Mouse (Mus musculus): ENCODE data around the gene Kcnh7.
"Not testable (repeated sequence)": the region's sequence is repeated elsewhere in the genome, so short reads cannot be mapped to it uniquely, and the experiment has no call there.

Kcnh7 gene

GRCm38 (mm10) chr2:62725946-62726345 lies 458.1 kb downstream of the Kcnh7 start:
- in situ Hi-C loops (cut with MboI; ENCODE audit: low sequenced_read_pairs) = no loop called here

- in situ Hi-C loops (cut with MboI; ENCODE audit: low sequenced_read_pairs) = no loop called here
These were observed 465.7 kb downstream of the Kcnh7 start for GRCm38 (mm10) chr2:62718411-62718810.

GRCm38 (mm10) chr2:62717270-62717669 lies 466.8 kb downstream of the Kcnh7 start:
- in situ Hi-C loops (cut with MboI; ENCODE audit: low sequenced_read_pairs) = no loop called here

- in situ Hi-C loops (cut with MboI; ENCODE audit: low sequenced_read_pairs) = no loop called here
These were observed 468.8 kb downstream of the Kcnh7 start for GRCm38 (mm10) chr2:62715260-62715659.

- in situ Hi-C loops (cut with MboI; ENCODE audit: low sequenced_read_pairs) = not testable (repeated sequence)
These were observed 469.7 kb downstream of the Kcnh7 start for GRCm38 (mm10) chr2:62714362-62714761.

- in situ Hi-C loops (cut with MboI; ENCODE audit: low sequenced_read_pairs) = no loop called here
These were observed 474.5 kb downstream of the Kcnh7 start for GRCm38 (mm10) chr2:62709633-62710032.

- in situ Hi-C loops (cut with MboI; ENCODE audit: low sequenced_read_pairs) = no loop called here
These were observed 477.8 kb downstream of the Kcnh7 start for GRCm38 (mm10) chr2:62706313-62706712.

GRCm38 (mm10) chr2:62685934-62686333 lies 498.2 kb downstream of the Kcnh7 start:
- in situ Hi-C loops (cut with MboI; ENCODE audit: low sequenced_read_pairs) = no loop called here

- in situ Hi-C loops (cut with MboI; ENCODE audit: low sequenced_read_pairs) = no loop called here
These were observed 499.0 kb downstream of the Kcnh7 start for GRCm38 (mm10) chr2:62684989-62685595.

- in situ Hi-C loops (cut with MboI; ENCODE audit: low sequenced_read_pairs) = no loop called here
These were observed 502.4 kb downstream of the Kcnh7 start for GRCm38 (mm10) chr2:62681667-62682066.

- in situ Hi-C loops (cut with MboI; ENCODE audit: low sequenced_read_pairs) = no loop called here
These were observed 511.3 kb downstream of the Kcnh7 start for GRCm38 (mm10) chr2:62672788-62673187.

- in situ Hi-C loops (cut with MboI; ENCODE audit: low sequenced_read_pairs) = no loop called here
These were observed 513.3 kb downstream of the Kcnh7 start for GRCm38 (mm10) chr2:62670767-62671166.

GRCm38 (mm10) chr2:62670301-62670700 lies 513.8 kb downstream of the Kcnh7 start:
- in situ Hi-C loops (cut with MboI; ENCODE audit: low sequenced_read_pairs) = no loop called here

- in situ Hi-C loops (cut with MboI; ENCODE audit: low sequenced_read_pairs) = no loop called here
These were observed 514.2 kb downstream of the Kcnh7 start for GRCm38 (mm10) chr2:62669848-62670247.

- in situ Hi-C loops (cut with MboI; ENCODE audit: low sequenced_read_pairs) = no loop called here
These were observed 518.6 kb downstream of the Kcnh7 start for GRCm38 (mm10) chr2:62665536-62665935.

- in situ Hi-C loops (cut with MboI; ENCODE audit: low sequenced_read_pairs) = no loop called here
These were observed 519.2 kb downstream of the Kcnh7 start for GRCm38 (mm10) chr2:62664839-62665238.

GRCm38 (mm10) chr2:62664135-62664670 lies 519.9 kb downstream of the Kcnh7 start, which contains the start of gene Gca:
TSS of gene Gca (plus strand) at chr2:62664285.
- in situ Hi-C loops (cut with MboI; ENCODE audit: low sequenced_read_pairs) = no loop called here

GRCm38 (mm10) chr2:62662560-62662959 lies 521.5 kb downstream of the Kcnh7 start:
- in situ Hi-C loops (cut with MboI; ENCODE audit: low sequenced_read_pairs) = no loop called here

GRCm38 (mm10) chr2:62660565-62660964 lies 523.5 kb downstream of the Kcnh7 start:
- in situ Hi-C loops (cut with MboI; ENCODE audit: low sequenced_read_pairs) = no loop called here

GRCm38 (mm10) chr2:62656072-62656471 lies 528.0 kb downstream of the Kcnh7 start:
- in situ Hi-C loops (cut with MboI; ENCODE audit: low sequenced_read_pairs) = no loop called here

GRCm38 (mm10) chr2:62654519-62655338 lies 529.4 kb downstream of the Kcnh7 start:
- in situ Hi-C loops (cut with MboI; ENCODE audit: low sequenced_read_pairs) = no loop called here

- in situ Hi-C loops (cut with MboI; ENCODE audit: low sequenced_read_pairs) = no loop called here
These were observed 531.6 kb downstream of the Kcnh7 start for GRCm38 (mm10) chr2:62652466-62652865.

All from CH12F3 (cell line).